Mouse (Mus musculus): ENCODE results near the gene Gm10031.

The Gm10031 gene

DNA sequence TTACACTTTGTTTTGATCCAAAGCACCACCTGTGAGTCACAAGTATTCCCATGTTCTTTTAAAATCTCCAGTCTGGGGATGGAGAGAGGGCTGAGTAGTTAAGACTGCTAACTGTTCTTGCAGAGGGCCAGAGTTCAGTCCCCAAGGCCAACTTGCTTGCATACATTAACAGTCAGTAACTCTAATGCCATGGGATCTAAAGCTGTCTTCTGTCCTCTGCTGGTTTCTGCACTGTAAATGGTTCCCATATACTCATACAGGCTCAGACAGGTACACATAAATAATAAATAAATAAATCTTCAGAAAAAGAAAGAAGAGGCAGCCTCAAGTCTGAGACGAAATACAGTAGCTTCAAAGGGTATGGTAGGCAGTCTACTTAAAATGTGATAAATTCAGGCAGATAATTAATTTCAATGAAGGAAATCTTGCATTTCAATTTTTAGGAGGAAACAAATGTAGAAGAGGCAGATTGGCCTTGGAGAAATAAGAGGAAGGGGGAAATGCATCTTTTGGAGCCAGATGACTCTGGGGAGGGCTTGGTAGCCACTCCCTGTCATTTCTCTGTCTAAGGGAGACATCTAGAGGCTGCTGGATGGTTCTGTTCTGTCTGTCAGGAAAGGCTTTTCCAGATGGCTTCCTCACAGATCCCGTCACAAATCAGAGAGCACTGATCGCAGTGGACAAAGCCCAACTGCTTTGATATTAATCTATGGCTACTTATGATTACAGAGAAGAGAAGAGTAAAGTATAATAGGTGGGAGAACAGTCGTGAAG lies 16.2 kb downstream of the Gm10031 start:
- 43% methylated on average over 4 of the region's 4 CpGs for WGBS

DNA sequence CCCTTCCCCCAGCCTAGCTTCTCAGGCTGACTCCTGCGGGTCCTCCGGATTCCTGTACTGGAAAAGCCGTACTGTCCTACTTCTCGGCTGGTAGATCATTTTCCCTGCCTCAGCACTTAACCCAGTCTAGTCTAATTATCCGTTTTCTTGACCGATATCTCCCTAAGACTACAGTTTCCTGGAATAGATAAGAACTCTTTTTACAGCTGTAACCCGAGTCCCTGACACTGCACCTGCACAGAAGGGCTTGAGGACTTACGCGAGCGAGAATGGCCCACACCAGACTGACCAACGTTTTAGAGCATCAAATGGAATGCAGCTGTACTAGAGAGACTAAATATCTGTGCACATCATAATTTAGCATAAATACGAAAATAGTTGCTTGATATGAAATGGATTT lies 20.2 kb downstream of the Gm10031 start:
- WGBS: 65% methylated on average over 12 of the region's 12 CpGs

GRCm38 (mm10) chr1:156558024-156558930 lies 34.5 kb downstream of the Gm10031 start, which contains the start of gene Abl2:
Abl2 (plus strand) TSS chr1:156558786.
- WGBS: 7% methylated on average over 60 of the region's 60 CpGs

GRCm38 (mm10) chr1:156558950-156559640 lies 35.3 kb downstream of the Gm10031 start:
- WGBS: 2% methylated on average over 66 of the region's 66 CpGs

GRCm38 (mm10) chr1:156559641-156560020 lies 35.8 kb downstream of the Gm10031 start:
- WGBS: 6% methylated on average over 8 of the region's 8 CpGs

- WGBS: 80% methylated on average over 9 of the region's 9 CpGs
Measured at GRCm38 (mm10) chr1:156560500-156560899, 36.7 kb downstream of the Gm10031 start.

- WGBS: 44% methylated on average over 2 of the region's 2 CpGs
Measured at GRCm38 (mm10) chr1:156565328-156565727, 41.5 kb downstream of the Gm10031 start.

GRCm38 (mm10) chr1:156566132-156566531 lies 42.3 kb downstream of the Gm10031 start:
- 96% methylated on average over 3 of the region's 3 CpGs for WGBS

DNA sequence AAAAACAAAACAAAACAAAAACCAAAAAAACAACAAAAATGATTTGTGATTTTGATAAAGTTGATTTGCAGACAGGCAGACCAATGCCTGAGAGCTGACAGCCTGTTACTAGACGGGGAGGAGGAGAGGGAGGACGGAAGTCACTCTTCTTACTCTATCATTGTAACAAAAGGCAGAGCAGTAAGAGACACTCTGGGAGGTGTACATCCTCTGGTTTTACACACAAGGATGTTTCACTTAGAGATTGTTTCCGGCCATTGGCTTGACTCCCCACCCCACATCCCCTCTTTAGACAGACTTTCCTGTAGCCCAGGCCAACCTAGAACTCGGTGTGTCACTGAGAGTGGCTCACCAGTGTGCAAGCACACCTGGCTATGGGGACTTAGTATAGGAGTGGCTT lies 45.8 kb downstream of the Gm10031 start:
- WGBS: 85% methylated on average over 4 of the region's 4 CpGs

- 54% methylated on average over 4 of the region's 4 CpGs for WGBS
Measured at GRCm38 (mm10) chr1:156572952-156573351, 49.1 kb downstream of the Gm10031 start.

All from cerebral cortex, adult 2 months (tissue).